Mouse (Mus musculus) left cerebral cortex, adult 6 months (tissue): Measurements from ENCODE around the gene Nelfa. TPM values are rescaled to one million over a fixed set of nuclear protein-coding genes. Genes with fewer than 3 reads are reported as not detected.

Experiments
- long read RNA-seq, 2 experiments: library from polyadenylated mRNA; unstranded; transcript quantifications; one replicate each; pipeline ENCODE4 v2.0.0; 2019 to 2020
- polyA plus RNA-seq: library from polyadenylated mRNA; unstranded; fragments of <200 nt; fragmentation: Nextera tagmentation; gene quantifications from 2 replicates; pipeline ENCODE4 v1.2.3, GENCODE M21; 2021

The Nelfa gene
- 16.1 and 19.6 TPM in 2 replicates for polyA plus RNA-seq
- long read RNA-seq, experiment 1, transcript Nelfa-201 (11 exons, 2,580 nt) = major isoform, 103 of 128 reads
- long read RNA-seq, experiment 1, partial matches to known transcripts = 11 of 128 reads
- long read RNA-seq, experiment 1, other reads (novel, unspliced or antisense) = 13 of 128 reads
- long read RNA-seq, experiment 2, transcript Nelfa-201 (11 exons, 2,580 nt) = major isoform, 21 of 30 reads
- long read RNA-seq, experiment 2, partial matches to known transcripts = 5 of 30 reads
- long read RNA-seq, experiment 2, other reads (novel, unspliced or antisense) = 4 of 30 reads

DNA sequence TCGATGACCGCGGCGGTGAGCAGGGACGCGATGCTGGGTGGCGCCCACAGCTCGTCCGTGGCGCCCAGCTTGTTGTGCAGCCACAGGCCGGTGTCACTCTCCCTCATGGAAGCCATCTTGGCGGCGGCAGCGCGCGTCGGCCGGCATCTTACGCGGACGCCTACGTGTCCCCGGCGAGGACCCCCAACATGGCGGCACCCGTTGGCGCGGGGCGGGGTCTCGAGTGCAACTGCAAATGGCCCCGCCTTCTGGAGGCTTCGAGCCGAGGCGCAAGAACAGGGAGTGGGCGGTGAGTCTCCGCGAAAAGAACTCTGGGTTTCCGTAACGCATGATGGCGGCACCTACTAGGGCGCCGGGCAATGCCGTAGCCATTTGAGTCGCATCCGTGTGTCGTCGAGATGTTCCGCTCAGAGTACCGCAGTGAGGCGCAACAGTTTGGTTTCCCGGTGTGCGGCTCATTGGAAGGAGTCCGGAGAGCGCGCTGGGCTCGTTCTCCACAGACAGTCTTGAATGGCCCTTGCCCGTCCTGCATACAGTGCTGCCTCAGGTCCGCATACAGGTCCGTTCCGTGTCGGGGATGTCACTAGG, at the start of gene Nelfa:
Gene Nelfa (minus strand): TSS at position 294 of the 588 bp plus-strand sequence.

DNA sequence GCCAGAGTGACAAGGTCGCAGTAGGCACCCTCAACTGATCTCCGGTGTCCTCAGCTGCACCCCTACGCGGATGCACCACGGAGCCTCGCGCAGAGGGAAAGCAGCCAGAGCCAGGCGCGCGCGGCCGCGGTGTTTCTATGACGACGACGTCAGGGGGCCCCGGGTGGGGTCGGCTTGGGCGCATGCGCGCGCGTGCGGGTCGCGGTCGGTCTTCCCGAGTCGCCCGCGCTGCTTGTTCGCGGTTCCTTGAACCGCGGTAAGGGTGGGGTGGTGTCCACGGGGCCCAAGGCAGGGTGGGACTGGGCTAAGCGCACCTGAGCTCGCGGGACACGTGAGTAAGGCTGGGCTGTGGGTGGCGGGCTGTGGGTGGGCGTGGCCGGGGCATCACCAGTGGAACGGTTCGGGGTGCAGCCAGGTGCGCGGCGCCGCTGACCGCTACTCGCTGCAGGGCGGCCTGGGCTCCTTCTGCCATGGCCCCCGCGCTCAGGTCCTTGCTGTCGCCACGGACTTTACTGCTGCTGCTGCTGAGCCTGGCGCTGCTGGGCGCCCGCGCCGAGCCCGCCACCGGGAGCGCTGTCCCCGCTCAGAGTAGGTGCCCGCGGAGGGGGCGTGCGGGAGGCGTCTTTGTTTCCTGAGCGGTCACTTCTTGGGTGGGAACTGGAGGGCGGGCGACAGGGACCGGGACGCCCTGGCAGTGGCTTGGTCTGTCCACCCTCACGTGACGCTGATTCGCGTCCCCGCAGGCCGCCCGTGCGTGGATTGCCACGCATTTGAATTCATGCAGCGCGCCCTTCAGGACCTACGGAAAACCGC, 47.3 kb upstream of the Nelfa start, which contains the start of gene Gm1673:
Gene Gm1673 (plus strand): TSS at position 125 of the 813 bp plus-strand sequence.

Other genes with a start within 250 kb of the Nelfa start
- 51.0 and 65.2 TPM in 2 replicates for gene Fgfr3, start 214.7 kb downstream of the Nelfa start, polyA plus RNA-seq
- 66.7 and 73.1 TPM in 2 replicates for gene Letm1, start 153.6 kb downstream of the Nelfa start, polyA plus RNA-seq
- 7.8 and 17.3 TPM in 2 replicates for gene Nsd2, start 115.7 kb downstream of the Nelfa start, polyA plus RNA-seq
- gene Gm1673, start 47.0 kb upstream of the Nelfa start, polyA plus RNA-seq = 461 and 569 TPM in 2 replicates
- gene Nat8l, start 59.6 kb upstream of the Nelfa start, polyA plus RNA-seq = 18.5 and 19.3 TPM in 2 replicates
- 0.11 and 0.32 TPM in 2 replicates for gene Poln, start 233.0 kb upstream of the Nelfa start, polyA plus RNA-seq
- gene Haus3, start 233.1 kb upstream of the Nelfa start, polyA plus RNA-seq = 7.5 and 8.2 TPM in 2 replicates